Mouse (Mus musculus) lung, postnatal 0 days (tissue): ENCODE measurements around the gene Sec61b. TPM values are rescaled to one million over a fixed set of nuclear protein-coding genes. Genes with fewer than 3 reads are reported as not detected.

Experiments used
- ATAC-seq: fragments of 200-750 bp; cut with Nextera tagmentation; 2 replicates; pipeline ENCODE4 v1.8.0; 2017; ENCODE audit warnings: moderate library complexity
- DNase-seq: peaks from one replicate; pipeline ENCODE4 v3.0.0-alpha.2; 2016; ENCODE audit warnings: low spot score
- H3K27ac ChIP-seq: fragments of 300-500 bp; sonication (generic); 2 replicates; pipeline ENCODE4 v1.5.1; 2014; ENCODE audit warnings: antibody characterized with exemption, mild to moderate bottlenecking, low read length, mixed read lengths
- H3K27me3 ChIP-seq: fragments of 300-500 bp; sonication (generic); replicated peaks from 2 replicates; pipeline ENCODE4 v1.6.1; 2014; ENCODE audit warnings: low read length, mixed read lengths; ENCODE audit not compliant: insufficient read depth
- H3K36me3 ChIP-seq: fragments of 300-500 bp; sonication (generic); 2 replicates; pipeline ENCODE4 v1.6.1; 2014; ENCODE audit warnings: low read length, mixed read lengths; ENCODE audit not compliant: insufficient read depth
- H3K4me1 ChIP-seq: fragments of 300-500 bp; sonication (generic); 2 replicates; pipeline ENCODE4 v1.6.1; 2014; ENCODE audit warnings: antibody characterized with exemption, low read depth, low read length, mixed read lengths; ENCODE audit not compliant: insufficient read depth
- H3K4me2 ChIP-seq: fragments of 300-500 bp; sonication (generic); replicated peaks from 2 replicates; pipeline ENCODE4 v1.6.1; 2014; ENCODE audit warnings: low read depth, mild to moderate bottlenecking, low read length, moderate library complexity, mixed read lengths
- H3K4me3 ChIP-seq: fragments of 300-500 bp; sonication (generic); 2 replicates; pipeline ENCODE4 v1.5.1; 2014; ENCODE audit warnings: low read depth, low read length
- H3K9ac ChIP-seq: fragments of 300-500 bp; sonication (generic); replicated peaks from 2 replicates; pipeline ENCODE4 v1.6.1; 2014; ENCODE audit warnings: low read depth, mild to moderate bottlenecking
- H3K9me3 ChIP-seq: fragments of 300-500 bp; sonication (generic); 2 replicates; pipeline ENCODE4 v1.6.1; 2016; ENCODE audit warnings: low read length, mixed read lengths
- CTCF ChIP-seq: IDR thresholded peaks from 2 replicates; pipeline ENCODE4 v1.5.1; 2016; ENCODE audit warnings: antibody characterized with exemption, mild to moderate bottlenecking
- EP300 ChIP-seq: IDR thresholded peaks from 2 replicates; pipeline ENCODE4 v1.6.1; 2016; ENCODE audit warnings: antibody characterized with exemption, mild to moderate bottlenecking, control low read depth
- WGBS: fragments of 180-500 bp; shearing (Covaris S2); extraction: QIAGEN DNeasy Blood & Tissue Kit; methylation state at CpG from one replicate; pipeline ENCODE4 v1.1.7; 2014; 5-methylcytosine and 5-hydroxymethylcytosine counted together
- polyA plus RNA-seq: library from polyadenylated mRNA; unstranded; fragments of >200 nt; fragmentation: Nextera tagmentation; extraction: Ambion mirVana; gene quantifications from 2 replicates; pipeline ENCODE4 v1.2.1, GENCODE M21; 2015

Sec61b gene
- 304 and 337 TPM in 2 replicates for polyA plus RNA-seq

GRCm38 (mm10) chr4:47473968-47474729 is at the start of gene Sec61b, which contains the start of gene Alg2:
TSS of gene Sec61b (plus strand) at chr4:47474658.
TSS of gene Alg2 (minus strand) at chr4:47474333.
- TF ChIP-seq EP300 (peak; percentile 94), CTCF (no peak; the same call in 1 of the 2 replicates)
- Histone ChIP-seq H3K4me2 (peak within 1 kb of the TSS; percentile 63), H3K9me3 (no peaks in the 10 kb centered on the region)

GRCm38 (mm10) chr4:47425247-47425830 is 49.1 kb upstream of the Sec61b start:
- H3K27me3 ChIP-seq: no peaks in the 10 kb centered on the region
- TF ChIP-seq EP300 (no peak), CTCF (no peak)
- no peaks in the 10 kb centered on the region for H3K4me1 ChIP-seq
- 84% methylated on average over 16 of the region's 16 CpGs for WGBS
- H3K9ac ChIP-seq: no peak overlapping the region
- no peak overlapping the region for H3K4me2 ChIP-seq
- H3K27ac ChIP-seq: no peak overlapping the region
- ATAC-seq (no peak), DNase-seq (no peak)
- H3K4me3 ChIP-seq: no peak overlapping the region
- H3K36me3 ChIP-seq: no peaks in the 10 kb centered on the region
- no peaks in the 10 kb centered on the region for H3K9me3 ChIP-seq

More at GRCm38 (mm10) chr4:47473968-47474729, at the start of gene Sec61b, which contains the start of gene Alg2:
- peaks cover 26% of the 10 kb centered on the region for H3K36me3 ChIP-seq
- peak; percentile 99 for ATAC-seq
- H3K9ac ChIP-seq: peak within 1 kb of the TSS; percentile 62
- no peaks in the 10 kb centered on the region for H3K27me3 ChIP-seq
- peaks cover 3% of the 10 kb centered on the region; the same call in 1 of the 2 replicates for H3K4me1 ChIP-seq
- peak within 1 kb of the TSS; percentile 79 for H3K4me3 ChIP-seq
- peak; percentile 100 for DNase-seq
- H3K27ac ChIP-seq: peak within 1 kb of the TSS; percentile 83
- under 1% methylated on average over 56 of the region's 58 CpGs for WGBS

GRCm38 (mm10) chr4:47427606-47428005 is 46.9 kb upstream of the Sec61b start:
- TF ChIP-seq EP300: no peak
- H3K9me3 ChIP-seq: no peaks in the 10 kb centered on the region
- WGBS: 62% methylated on average over 3 of the region's 3 CpGs

GRCm38 (mm10) chr4:47430557-47430956 is 43.9 kb upstream of the Sec61b start:
- WGBS: 31% methylated on average over 6 of the region's 6 CpGs

More at GRCm38 (mm10) chr4:47427606-47428005, 46.9 kb upstream of the Sec61b start:
- DNase-seq (no peak), ATAC-seq (no peak)
- Histone ChIP-seq H3K27me3 (no peaks in the 10 kb centered on the region), H3K4me2 (no peak overlapping the region), H3K36me3 (no peaks in the 10 kb centered on the region), H3K27ac (no peak overlapping the region), H3K4me1 (no peaks in the 10 kb centered on the region), H3K9ac (no peak overlapping the region), H3K4me3 (no peak overlapping the region)

GRCm38 (mm10) chr4:47431081-47431480 is 43.4 kb upstream of the Sec61b start:
- Histone ChIP-seq H3K9ac (no peak overlapping the region), H3K4me2 (no peak overlapping the region), H3K27ac (no peak overlapping the region), H3K27me3 (no peaks in the 10 kb centered on the region), H3K4me3 (no peak overlapping the region), H3K4me1 (no peaks in the 10 kb centered on the region), H3K36me3 (no peaks in the 10 kb centered on the region), H3K9me3 (no peaks in the 10 kb centered on the region)
- 79% methylated on average over 5 of the region's 5 CpGs for WGBS
- TF ChIP-seq CTCF: no peak
- no peak for TF ChIP-seq EP300
- ATAC-seq (no peak), DNase-seq (no peak)

More at GRCm38 (mm10) chr4:47430557-47430956, 43.9 kb upstream of the Sec61b start:
- H3K9me3 ChIP-seq: no peaks in the 10 kb centered on the region
- no peak overlapping the region for H3K4me3 ChIP-seq
- no peak overlapping the region for H3K27ac ChIP-seq
- no peaks in the 10 kb centered on the region for H3K36me3 ChIP-seq
- TF ChIP-seq EP300 (no peak), CTCF (0 out of 2 replicates have a peak, but pooled peaks have one; percentile 20)
- H3K9ac ChIP-seq: no peak overlapping the region
- no peak overlapping the region for H3K4me2 ChIP-seq
- ATAC-seq (0 out of 2 replicates have a peak, but pooled peaks have one; percentile 9), DNase-seq (peak; percentile 36)
- H3K4me1 ChIP-seq: no peaks in the 10 kb centered on the region
- H3K27me3 ChIP-seq: no peaks in the 10 kb centered on the region

GRCm38 (mm10) chr4:47432766-47433165 is 41.7 kb upstream of the Sec61b start:
- H3K9ac ChIP-seq: no peak overlapping the region
- 80% methylated on average over 6 of the region's 7 CpGs for WGBS
- no peak overlapping the region for H3K4me2 ChIP-seq
- TF ChIP-seq EP300 (no peak), CTCF (no peak)
- H3K27ac ChIP-seq: no peak overlapping the region
- ATAC-seq (no peak), DNase-seq (no peak)
- no peaks in the 10 kb centered on the region for H3K27me3 ChIP-seq
- no peak overlapping the region for H3K4me3 ChIP-seq
- H3K9me3 ChIP-seq: no peaks in the 10 kb centered on the region
- no peaks in the 10 kb centered on the region for H3K36me3 ChIP-seq
- H3K4me1 ChIP-seq: 0 out of 2 replicates have a peak, but pooled peaks cover 3% of the 10 kb centered on the region
